Mouse (Mus musculus): ENCODE results near the gene Pcgf1.
A peak's percentile ranks its signal among the peaks of the same experiment; 100 is the strongest.

Gene Pcgf1

GRCm38 (mm10) chr6:83077630-83078323, at the start of gene Pcgf1:
TSS of gene Pcgf1 (plus strand) at chr6:83077869.
- DNase-seq (ENCODE audit: low read depth in 1 of 2, low spot score in 2 of 2): no peak

GRCm38 (mm10) chr6:83029777-83030176, 47.9 kb upstream of the Pcgf1 start:
- DNase-seq (ENCODE audit: low read depth in 1 of 2, low spot score in 2 of 2): no peak

GRCm38 (mm10) chr6:83031111-83031510, 46.6 kb upstream of the Pcgf1 start:
- no peak for DNase-seq (ENCODE audit: low read depth in 1 of 2, low spot score in 2 of 2)

GRCm38 (mm10) chr6:83031921-83032590, 45.6 kb upstream of the Pcgf1 start:
- DNase-seq (ENCODE audit: low read depth in 1 of 2, low spot score in 2 of 2): no peak

GRCm38 (mm10) chr6:83032769-83033191, 44.9 kb upstream of the Pcgf1 start:
- no peak for DNase-seq (ENCODE audit: low read depth in 1 of 2, low spot score in 2 of 2)

GRCm38 (mm10) chr6:83033249-83034185, 44.2 kb upstream of the Pcgf1 start, which contains the start of the genes Dok1 and Loxl3:
TSS of gene Dok1 (minus strand) at chr6:83033471.
TSS of gene Loxl3 (plus strand) at chr6:83034173.
- DNase-seq (ENCODE audit: low read depth in 1 of 2, low spot score in 2 of 2): peak in 1 of 2 experiments; percentile 71

GRCm38 (mm10) chr6:83034463-83035055, 43.1 kb upstream of the Pcgf1 start:
- DNase-seq (ENCODE audit: low read depth in 1 of 2, low spot score in 2 of 2): no peak

- no peak for DNase-seq (ENCODE audit: low read depth in 1 of 2, low spot score in 2 of 2)
These were observed 40.5 kb upstream of the Pcgf1 start for GRCm38 (mm10) chr6:83037188-83037587.

- peak; percentile 79 to 95 for DNase-seq (ENCODE audit: low read depth in 1 of 2, low spot score in 2 of 2)
These were observed 39.1 kb upstream of the Pcgf1 start for GRCm38 (mm10) chr6:83038496-83039012.

- DNase-seq (ENCODE audit: low read depth in 1 of 2, low spot score in 2 of 2): no peak
These were observed 37.1 kb upstream of the Pcgf1 start for GRCm38 (mm10) chr6:83040601-83041000.

- no peak for DNase-seq (ENCODE audit: low read depth in 1 of 2, low spot score in 2 of 2)
These were observed 34.1 kb upstream of the Pcgf1 start for GRCm38 (mm10) chr6:83043561-83043960.

- no peak for DNase-seq (ENCODE audit: low read depth in 1 of 2, low spot score in 2 of 2)
These were observed 33.7 kb upstream of the Pcgf1 start for GRCm38 (mm10) chr6:83043993-83044392.

GRCm38 (mm10) chr6:83044742-83045141, 32.9 kb upstream of the Pcgf1 start:
- peak in 1 of 2 experiments; percentile 27 for DNase-seq (ENCODE audit: low read depth in 1 of 2, low spot score in 2 of 2)

- DNase-seq (ENCODE audit: low read depth in 1 of 2, low spot score in 2 of 2): no peak
These were observed 28.3 kb upstream of the Pcgf1 start for GRCm38 (mm10) chr6:83049367-83049766.

GRCm38 (mm10) chr6:83053136-83053960, 24.3 kb upstream of the Pcgf1 start:
- DNase-seq (ENCODE audit: low read depth in 1 of 2, low spot score in 2 of 2): peak in 1 of 2 experiments; percentile 22

GRCm38 (mm10) chr6:83054074-83054851, 23.4 kb upstream of the Pcgf1 start, which contains the start of gene Aup1:
TSS of gene Aup1 (plus strand) at chr6:83054521.
- peak; percentile 90 to 94 for DNase-seq (ENCODE audit: low read depth in 1 of 2, low spot score in 2 of 2)

GRCm38 (mm10) chr6:83054871-83055431, 22.7 kb upstream of the Pcgf1 start, which contains the start of gene Htra2:
TSS of gene Htra2 (minus strand) at chr6:83055273.
- DNase-seq (ENCODE audit: low read depth in 1 of 2, low spot score in 2 of 2): no peak

GRCm38 (mm10) chr6:83057790-83058189, 19.9 kb upstream of the Pcgf1 start, which contains the start of gene Dqx1:
TSS of gene Dqx1 (plus strand) at chr6:83057844.
- no peak for DNase-seq (ENCODE audit: low read depth in 1 of 2, low spot score in 2 of 2)
